15 mouse cellular contexts compared by ENCODE assay signal in the genomic region with DNA sequence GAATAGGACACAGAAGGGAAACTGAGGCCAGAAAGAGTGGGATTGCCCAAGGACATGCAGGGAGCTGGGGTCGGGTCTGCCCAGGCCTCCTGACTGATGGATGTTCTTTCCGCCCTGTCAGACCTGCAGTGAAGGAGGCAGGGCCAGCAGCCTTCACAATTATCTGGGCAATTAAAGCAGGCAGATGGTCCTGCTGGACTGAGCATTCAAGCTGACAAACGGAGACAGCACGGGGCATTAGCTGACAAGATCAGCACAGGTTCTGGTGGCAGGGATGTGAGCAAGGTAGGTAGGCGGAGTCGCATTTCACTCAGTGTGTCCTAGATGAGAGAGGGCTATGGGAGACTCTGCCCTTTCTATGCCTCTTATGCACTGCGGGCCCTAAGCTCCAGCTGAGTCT. TPM values are rescaled to one million over a fixed set of nuclear protein-coding genes. Genes with fewer than 3 reads are reported as not detected.
DNase-seq lines count a peak whose midpoint lies in the region; ATAC-seq and TF ChIP-seq lines count a peak whose summit lies in the region.
"Had no signal": no experiment of that assay in that cellular context is flagged by ENCODE, and none has a peak within 500 bp of the region (broad histone marks: within the 10 kb centered on the region; RNA-seq: fewer than 3 reads in every experiment).

No protein-coding gene starts in this region.

- H3K27me3 ChIP-seq in heart, embryonic 15.5 days = peaks cover 33% of the 10 kb centered on the region
- peaks cover 6% of the 10 kb centered on the region; the same call in 1 of the 2 replicates for H3K27me3 ChIP-seq in heart, embryonic 11.5 days (ENCODE audit: control insufficient read depth, insufficient read depth, low read length)
- peaks cover 55% of the 10 kb centered on the region for H3K27me3 ChIP-seq in embryonic facial prominence, embryonic 10.5 days (replicated peaks; ENCODE audit: low read depth, poor library complexity, severe bottlenecking)

- H3K9ac ChIP-seq in heart, embryonic 15.5 days = no peak overlapping the region
- no peak overlapping the region for H3K9ac ChIP-seq in heart, embryonic 11.5 days (ENCODE audit: low read depth, low read length)
- H3K9ac ChIP-seq: lung, embryonic 14.5 days had no signal

- H3K36me3 ChIP-seq in heart, embryonic 15.5 days = no peaks in the 10 kb centered on the region
- H3K36me3 ChIP-seq in heart, embryonic 11.5 days (ENCODE audit: control insufficient read depth, insufficient read depth, low read length) = no peaks in the 10 kb centered on the region
- no peaks in the 10 kb centered on the region for H3K36me3 ChIP-seq in embryonic facial prominence, embryonic 10.5 days (replicated peaks)

- peak overlapping the region; percentile 37; the same call in 1 of the 2 replicates for H3K27ac ChIP-seq in heart, embryonic 15.5 days
- H3K27ac ChIP-seq in heart, embryonic 11.5 days (ENCODE audit: low read depth, low read length) = no peak overlapping the region
- peak overlapping the region; percentile 96 for H3K27ac ChIP-seq in olfactory bulb, adult 2 months (ENCODE audit: insufficient read depth, low read depth, low read length)
- no peak overlapping the region for H3K27ac ChIP-seq in embryonic facial prominence, embryonic 10.5 days (replicated peaks)

- H3K4me3 ChIP-seq in heart, embryonic 15.5 days = no peak overlapping the region
- no peak overlapping the region for H3K4me3 ChIP-seq in heart, embryonic 11.5 days (ENCODE audit: low read depth, low read length)
- H3K4me3 ChIP-seq in olfactory bulb, adult 2 months (ENCODE audit: insufficient read depth, low read depth, low read length) = peak overlapping the region; percentile 67
- H3K4me3 ChIP-seq in embryonic facial prominence, embryonic 10.5 days = no peak overlapping the region
- H3K4me3 ChIP-seq: erythroblast, embryonic 14.5 days; megakaryocyte, embryonic 14.5 days had no signal

- H3K4me2 ChIP-seq in heart, embryonic 15.5 days = no peak overlapping the region
- no peak overlapping the region for H3K4me2 ChIP-seq in heart, embryonic 11.5 days
- H3K4me2 ChIP-seq: lung, embryonic 14.5 days had no signal

- peaks cover 49% of the 10 kb centered on the region for H3K4me1 ChIP-seq in heart, embryonic 15.5 days (replicated peaks)
- peaks cover 30% of the 10 kb centered on the region for H3K4me1 ChIP-seq in heart, embryonic 11.5 days (ENCODE audit: control insufficient read depth, insufficient read depth, low read length)
- H3K4me1 ChIP-seq in olfactory bulb, adult 2 months (ENCODE audit: control insufficient read depth, insufficient read depth, low read length) = peaks cover 61% of the 10 kb centered on the region
- peaks cover 24% of the 10 kb centered on the region for H3K4me1 ChIP-seq in embryonic facial prominence, embryonic 10.5 days

- ATAC-seq in heart, embryonic 15.5 days (replicated peaks; ENCODE audit: insufficient number of reproducible peaks, insufficient read depth, low FRiP score, low read depth) = no peak
- ATAC-seq in heart, embryonic 11.5 days (replicated peaks; ENCODE audit: insufficient number of reproducible peaks, low FRiP score, low TSS enrichment) = no peak
- ATAC-seq: CD4-positive, CD25-positive, alpha-beta regulatory T cell, adult 4 months; inflammation-experienced regulatory T-cells, adult 6 months had no signal

- no peaks in the 10 kb centered on the region for H3K9me3 ChIP-seq in heart, embryonic 15.5 days (replicated peaks)
- H3K9me3 ChIP-seq in heart, embryonic 11.5 days (replicated peaks; ENCODE audit: control insufficient read depth, low read length) = no peaks in the 10 kb centered on the region
- no peaks in the 10 kb centered on the region for H3K9me3 ChIP-seq in embryonic facial prominence, embryonic 10.5 days
- H3K9me3 ChIP-seq: megakaryocyte, embryonic 14.5 days had no signal

- peak; percentile 53 to 60 for DNase-seq in cerebellum, adult 18-20 months
- peak; percentile 66 to 73 for DNase-seq in cerebellum, postnatal 25 days
- no peak for DNase-seq in adrenal gland, postnatal 36 days
- no peak for DNase-seq in embryonic facial prominence, embryonic 10.5 days (ENCODE audit: low spot score)
- DNase-seq in kidney, postnatal 10 days = no peak
- DNase-seq: liver; lung, embryonic 14.5 days; thymus, postnatal 4 days had no signal

- TF ChIP-seq CTCF in olfactory bulb, adult 2 months (IDR thresholded peaks at IDR 0.05; ENCODE audit: insufficient read depth, low read depth, low read length) = no peak

- TF ChIP-seq POLR2A in olfactory bulb, adult 2 months (IDR thresholded peaks at IDR 0.05; ENCODE audit: insufficient read depth, low read depth, low read length) = no peak

- 43% methylated on average over 7 of the region's 7 CpGs for WGBS in heart, embryonic 15.5 days
- 47% methylated on average over 7 of the region's 7 CpGs for WGBS in heart, embryonic 11.5 days (ENCODE audit: insufficient replicate concordance)
- WGBS in olfactory bulb, adult 2 months = 45% methylated on average over 7 of the region's 7 CpGs
- 55% methylated on average over 7 of the region's 7 CpGs for WGBS in embryonic facial prominence, embryonic 10.5 days

RNA-seq across cellular contexts. Expression of gene Grip2, which starts 22.9 kb away (rescaled TPM):
- 7.9 and 9.6 TPM in 2 replicates for polyA plus RNA-seq in heart, embryonic 15.5 days (2015; fragmentation: Nextera tagmentation; extraction: Ambion mirVana)
- 4.5 and 6.2 TPM in 2 replicates for polyA plus RNA-seq in heart, embryonic 11.5 days (2014; fragmentation: Nextera tagmentation; extraction: Ambion mirVana)
- polyA plus RNA-seq in olfactory bulb, adult 2 months (2012; ENCODE audit: insufficient read depth, insufficient read length, low replicate concordance, missing spikeins) = not detected in 2 replicates
- total RNA-seq in adrenal gland, postnatal 36 days (2021) = 1 to 10 TPM; 1.2 to 1.7 TPM
- polyA plus RNA-seq in embryonic facial prominence, embryonic 10.5 days (2016; fragmentation: Nextera tagmentation; extraction: Ambion mirVana) = 0.14 and 0.29 TPM in 2 replicates
- polyA plus RNA-seq: erythroblast, embryonic 14.5 days had no signal

Comparison
In these comparisons a context has a peak if more than half of its experiments do, and no peak if none do; other contexts are left out.
1. H3K27ac ChIP-seq: peak in heart, embryonic 15.5 days (single experiment) and olfactory bulb, adult 2 months (single experiment); none in heart, embryonic 11.5 days (single experiment) and embryonic facial prominence, embryonic 10.5 days (single experiment).
2. DNase-seq: peak in cerebellum, adult 18-20 months (2 of 2) and cerebellum, postnatal 25 days (2 of 2); none in adrenal gland, postnatal 36 days (0 of 2), embryonic facial prominence, embryonic 10.5 days (single experiment) and kidney, postnatal 10 days (single experiment).